Mouse (Mus musculus): Measurements from ENCODE around the gene Txlng.

DNA sequence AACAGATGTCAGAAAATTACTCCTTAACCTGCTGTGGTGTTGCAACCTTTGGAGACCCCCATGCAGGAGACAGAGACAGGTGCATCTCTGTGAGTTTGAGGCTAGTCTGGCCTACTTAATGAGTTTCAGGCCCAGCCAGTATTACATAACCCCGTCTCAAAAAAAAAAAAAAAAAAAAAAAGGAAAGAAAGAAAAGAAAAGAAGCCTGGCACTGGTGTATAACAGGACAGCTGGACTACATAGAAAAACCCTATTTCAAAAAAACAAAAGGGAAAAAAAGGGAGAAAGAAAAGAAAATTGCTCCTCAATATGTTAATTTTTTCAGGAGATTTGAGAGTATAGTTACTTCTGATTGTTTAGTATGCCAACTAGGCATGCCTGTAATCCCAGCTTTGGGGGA, 1.8 kb upstream of the Txlng start:
- no peak for TF ChIP-seq USF1 (IDR thresholded peaks at IDR 0.05; ENCODE audit: low read depth)
- no peak for TF ChIP-seq MAX (IDR thresholded peaks at IDR 0.05; ENCODE audit: low read depth)
- TF ChIP-seq MYOG (IDR thresholded peaks at IDR 0.05; ENCODE audit: control insufficient read depth in 1 of 3, insufficient read depth in 1 of 3, insufficient read length in 2 of 3, low read depth in 2 of 3) = no peak
- TF ChIP-seq TCF12 (IDR thresholded peaks at IDR 0.05; ENCODE audit: insufficient read depth, poor library complexity, severe bottlenecking) = no peak
- TF ChIP-seq POLR2AphosphoS2 (IDR thresholded peaks at IDR 0.05; ENCODE audit: insufficient read length, low read depth) = no peak
- TF ChIP-seq CEBPB (IDR thresholded peaks at IDR 0.05; ENCODE audit: insufficient read depth, poor library complexity, severe bottlenecking) = no peak
